Comparison of ENCODE assay signal across 11 mouse cellular contexts in genomic region chr16:45871286-45871976, GRCm38 (mm10).
DNase-seq lines count a peak whose midpoint lies in the region; ATAC-seq lines count a peak whose summit lies in the region.
"Had no signal": no experiment of that assay in that cellular context is flagged by ENCODE, and none has a peak within 500 bp of the region (broad histone marks: within the 10 kb centered on the region; RNA-seq: fewer than 3 reads in every experiment).

No protein-coding gene starts in this region.

- no peaks in the 10 kb centered on the region for H3K4me1 ChIP-seq in hindbrain, embryonic 10.5 days (replicated peaks)
- H3K4me1 ChIP-seq: megakaryocyte, embryonic 14.5 days; neural tube, embryonic 15.5 days had no signal

- no peak overlapping the region for H3K4me3 ChIP-seq in hindbrain, embryonic 10.5 days
- H3K4me3 ChIP-seq: embryonic facial prominence, embryonic 13.5 days; megakaryocyte, embryonic 14.5 days; neural tube, embryonic 15.5 days had no signal

- WGBS in hindbrain, embryonic 10.5 days = 78% methylated on average over 10 of the region's 10 CpGs

- H3K27ac ChIP-seq in hindbrain, embryonic 10.5 days = no peak overlapping the region
- H3K27ac ChIP-seq: embryonic facial prominence, embryonic 13.5 days; neural tube, embryonic 15.5 days had no signal

- ATAC-seq in granulocyte monocyte progenitor cell, adult 5-6 weeks (replicated peaks; ENCODE audit: poor library complexity, severe bottlenecking) = no peak

- no peaks in the 10 kb centered on the region for H3K27me3 ChIP-seq in hindbrain, embryonic 10.5 days (ENCODE audit: insufficient read depth, poor library complexity, severe bottlenecking)
- H3K27me3 ChIP-seq: embryonic facial prominence, embryonic 13.5 days; megakaryocyte, embryonic 14.5 days; neural tube, embryonic 15.5 days had no signal

- intact Hi-C loops in gastrocnemius, postnatal 14 days (cut with DNase I; ENCODE audit: low total_unique reads) = no loop called here
- intact Hi-C loops in heart, postnatal 36 days (cut with DNase I) = loop anchor here (5.0 kb wide), 1 partner anchor 34 kb away; no protein-coding TSS in a partner anchor

- DNase-seq in kidney, adult 9 months = peak; percentile 50
- DNase-seq in kidney, adult 8-10 months = no peak
- DNase-seq in gastrocnemius, postnatal 14 days = peak; percentile 29
- DNase-seq in heart, postnatal 36 days = peak; percentile 8 to 26
- peak; percentile 27 for DNase-seq in ovary, postnatal 14 days (ENCODE audit: low spot score)
- DNase-seq in hindbrain, embryonic 10.5 days (ENCODE audit: low spot score) = no peak
- DNase-seq in layer of hippocampus, postnatal 14 days (ENCODE audit: low spot score in 2 of 2) = no peak

- no peaks in the 10 kb centered on the region for H3K36me3 ChIP-seq in hindbrain, embryonic 10.5 days
- H3K36me3 ChIP-seq: embryonic facial prominence, embryonic 13.5 days; neural tube, embryonic 15.5 days had no signal

- no peaks in the 10 kb centered on the region for H3K9me3 ChIP-seq in hindbrain, embryonic 10.5 days
- H3K9me3 ChIP-seq: embryonic facial prominence, embryonic 13.5 days; megakaryocyte, embryonic 14.5 days; neural tube, embryonic 15.5 days had no signal

Comparison
In these comparisons a context has a peak if more than half of its experiments do, and no peak if none do; other contexts are left out.
1. DNase-seq: peak in kidney, adult 9 months (single experiment), gastrocnemius, postnatal 14 days (single experiment), heart, postnatal 36 days (2 of 2) and ovary, postnatal 14 days (single experiment); none in kidney, adult 8-10 months (0 of 2), hindbrain, embryonic 10.5 days (single experiment) and layer of hippocampus, postnatal 14 days (0 of 2).